Mouse (Mus musculus) testis, adult 2 months (tissue): ENCODE measurements around the gene Abhd2. TPM values are rescaled to one million over a fixed set of nuclear protein-coding genes. Genes with fewer than 3 reads are reported as not detected.
"Not testable (repeated sequence)": the region's sequence is repeated elsewhere in the genome, so short reads cannot be mapped to it uniquely, and the experiment has no call there.

Experiments used
- H3K27ac ChIP-seq: fragments of 200-500 bp; 2 replicates; pipeline ENCODE4 v1.5.1; 2012; ENCODE audit warnings: low read depth, low read length; ENCODE audit not compliant: control insufficient read depth, insufficient read depth
- H3K27me3 ChIP-seq: fragments of 200-500 bp; 2 replicates; pipeline ENCODE4 v1.6.1; 2012; ENCODE audit warnings: mild to moderate bottlenecking, low read length, moderate library complexity; ENCODE audit not compliant: control insufficient read depth, insufficient read depth
- H3K36me3 ChIP-seq: fragments of 200-500 bp; 2 replicates; pipeline ENCODE4 v1.6.1; 2012; ENCODE audit warnings: mild to moderate bottlenecking, low read length; ENCODE audit not compliant: control insufficient read depth, insufficient read depth
- H3K4me1 ChIP-seq: fragments of 200-500 bp; 2 replicates; pipeline ENCODE4 v1.6.1; 2012; ENCODE audit warnings: low read length; ENCODE audit not compliant: control insufficient read depth, insufficient read depth
- H3K4me3 ChIP-seq: fragments of 200-500 bp; 2 replicates; pipeline ENCODE4 v1.5.1; 2012; ENCODE audit warnings: low read depth, mild to moderate bottlenecking, low read length, moderate library complexity, mixed read lengths; ENCODE audit not compliant: control insufficient read depth
- CTCF ChIP-seq: fragments of 200-500 bp; IDR thresholded peaks from 2 replicates; pipeline ENCODE4 v1.5.1; 2012; ENCODE audit warnings: low read depth, mild to moderate bottlenecking, inconsistent platforms, low read length, moderate library complexity; ENCODE audit not compliant: control insufficient read depth, insufficient read depth, insufficient replicate concordance
- POLR2A ChIP-seq: fragments of 200-500 bp; IDR thresholded peaks from 2 replicates; pipeline ENCODE4 v1.6.1; 2012; ENCODE audit warnings: low read depth, mild to moderate bottlenecking, inconsistent platforms, low read length, moderate library complexity; ENCODE audit not compliant: control insufficient read depth
- polyA plus RNA-seq: library from polyadenylated mRNA; depleted of rRNA; stranded (reverse); fragments of >200 nt; gene quantifications from 2 replicates; pipeline ENCODE4 v1.2.3, GENCODE M21; 2012

Abhd2 gene
- polyA plus RNA-seq, 1 experiment = 50.3 TPM

GRCm38 (mm10) chr7:79273738-79274472 is 906 bp downstream of the Abhd2 start:
- Histone ChIP-seq H3K36me3 (no peaks in the 10 kb centered on the region), H3K27me3 (no peaks in the 10 kb centered on the region), H3K4me3 (peak overlapping the region; percentile 99), H3K27ac (peak overlapping the region; percentile 85), H3K4me1 (peaks cover 13% of the 10 kb centered on the region)
- TF ChIP-seq CTCF (no peak), POLR2A (no peak)

GRCm38 (mm10) chr7:79274473-79275010 is 1.5 kb downstream of the Abhd2 start:
- H3K36me3 ChIP-seq = no peaks in the 10 kb centered on the region
- peaks cover 17% of the 10 kb centered on the region for H3K4me1 ChIP-seq
- H3K4me3 ChIP-seq = peak overlapping the region; percentile 99
- H3K27ac ChIP-seq = no peak overlapping the region; the same call in 1 of the 2 replicates
- TF ChIP-seq CTCF = no peak
- TF ChIP-seq POLR2A = no peak
- no peaks in the 10 kb centered on the region for H3K27me3 ChIP-seq

- no peak for TF ChIP-seq CTCF
- no peak for TF ChIP-seq POLR2A
- Histone ChIP-seq H3K4me1 (peaks cover 17% of the 10 kb centered on the region), H3K27ac (no peak overlapping the region), H3K4me3 (peak overlapping the region; percentile 48), H3K27me3 (no peaks in the 10 kb centered on the region), H3K36me3 (no peaks in the 10 kb centered on the region)
Observed at GRCm38 (mm10) chr7:79275345-79275744, 2.3 kb downstream of the Abhd2 start.

GRCm38 (mm10) chr7:79278432-79278831 is 5.4 kb downstream of the Abhd2 start:
- peaks cover 7% of the 10 kb centered on the region for H3K4me1 ChIP-seq
- H3K27ac ChIP-seq = no peak overlapping the region

GRCm38 (mm10) chr7:79279376-79280029 is 6.5 kb downstream of the Abhd2 start:
- H3K4me1 ChIP-seq = peaks cover 7% of the 10 kb centered on the region
- H3K27me3 ChIP-seq = no peaks in the 10 kb centered on the region
- H3K27ac ChIP-seq = no peak overlapping the region
- no peak for TF ChIP-seq POLR2A
- TF ChIP-seq CTCF = no peak
- H3K36me3 ChIP-seq = no peaks in the 10 kb centered on the region
- H3K4me3 ChIP-seq = no peak overlapping the region

More at GRCm38 (mm10) chr7:79278432-79278831, 5.4 kb downstream of the Abhd2 start:
- Histone ChIP-seq H3K4me3 (no peak overlapping the region), H3K27me3 (no peaks in the 10 kb centered on the region), H3K36me3 (no peaks in the 10 kb centered on the region)
- no peak for TF ChIP-seq CTCF
- no peak for TF ChIP-seq POLR2A

- TF ChIP-seq POLR2A = no peak
- TF ChIP-seq CTCF = no peak
- Histone ChIP-seq H3K27me3 (no peaks in the 10 kb centered on the region), H3K27ac (no peak overlapping the region), H3K4me1 (peaks cover 6% of the 10 kb centered on the region), H3K4me3 (no peak overlapping the region), H3K36me3 (no peaks in the 10 kb centered on the region)
Observed at GRCm38 (mm10) chr7:79282883-79283670, 10.1 kb downstream of the Abhd2 start.

- not testable (repeated sequence) for H3K27me3 ChIP-seq, H3K4me3 ChIP-seq, H3K27ac ChIP-seq, H3K36me3 ChIP-seq, H3K4me1 ChIP-seq
Observed at GRCm38 (mm10) chr7:79283671-79283941, 10.6 kb downstream of the Abhd2 start.
